Mouse (Mus musculus) cerebellum, postnatal 10 days (tissue): Measurements from ENCODE around the gene Gm21972.

Source experiments
- DNase-seq, 2 experiments: peaks; one replicate each; pipeline ENCODE4 v3.0.0; 2021; ENCODE audit warnings: mixed read lengths in 2 of 2

Gene Gm21972

DNA sequence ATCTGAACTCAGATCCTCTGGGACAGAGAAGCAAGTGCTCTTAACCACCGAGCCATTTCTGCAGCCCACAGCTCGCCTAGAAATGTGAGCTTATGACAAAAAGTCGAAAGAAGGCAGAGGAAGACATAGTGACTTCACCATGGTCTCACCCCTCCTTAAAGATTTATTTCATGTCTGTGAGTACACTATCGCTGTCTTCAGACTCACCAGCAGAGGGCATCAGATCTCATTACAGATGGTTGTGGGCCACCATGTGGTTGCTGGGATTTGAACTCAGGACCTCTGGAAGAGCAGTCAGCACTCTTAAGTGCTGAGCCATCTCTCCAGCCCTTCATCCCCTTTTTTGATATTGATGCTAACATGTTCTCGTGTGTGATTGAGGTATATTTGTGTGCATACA is 41.2 kb downstream of the Gm21972 start:
- no peak for DNase-seq

DNA sequence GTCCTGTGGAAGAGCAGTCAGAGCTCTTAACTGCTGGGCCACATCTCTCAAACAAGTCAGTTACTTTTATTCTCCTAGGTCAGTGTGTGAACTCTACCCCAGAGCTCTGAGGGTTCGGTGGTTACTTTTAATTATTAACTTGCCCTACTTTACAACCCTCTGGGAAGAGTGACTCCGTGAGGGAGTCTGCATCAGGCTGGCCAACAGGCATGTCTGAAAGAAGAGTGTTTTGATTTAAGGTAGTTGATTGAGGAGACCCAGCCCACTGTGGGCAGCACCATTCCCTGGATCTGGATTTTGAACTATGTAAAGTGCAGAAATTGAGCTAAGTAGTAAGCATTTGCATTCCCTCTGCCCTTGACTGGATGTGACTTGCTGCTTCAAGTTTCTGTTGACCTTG is 42.6 kb downstream of the Gm21972 start:
- no peak for DNase-seq

DNA sequence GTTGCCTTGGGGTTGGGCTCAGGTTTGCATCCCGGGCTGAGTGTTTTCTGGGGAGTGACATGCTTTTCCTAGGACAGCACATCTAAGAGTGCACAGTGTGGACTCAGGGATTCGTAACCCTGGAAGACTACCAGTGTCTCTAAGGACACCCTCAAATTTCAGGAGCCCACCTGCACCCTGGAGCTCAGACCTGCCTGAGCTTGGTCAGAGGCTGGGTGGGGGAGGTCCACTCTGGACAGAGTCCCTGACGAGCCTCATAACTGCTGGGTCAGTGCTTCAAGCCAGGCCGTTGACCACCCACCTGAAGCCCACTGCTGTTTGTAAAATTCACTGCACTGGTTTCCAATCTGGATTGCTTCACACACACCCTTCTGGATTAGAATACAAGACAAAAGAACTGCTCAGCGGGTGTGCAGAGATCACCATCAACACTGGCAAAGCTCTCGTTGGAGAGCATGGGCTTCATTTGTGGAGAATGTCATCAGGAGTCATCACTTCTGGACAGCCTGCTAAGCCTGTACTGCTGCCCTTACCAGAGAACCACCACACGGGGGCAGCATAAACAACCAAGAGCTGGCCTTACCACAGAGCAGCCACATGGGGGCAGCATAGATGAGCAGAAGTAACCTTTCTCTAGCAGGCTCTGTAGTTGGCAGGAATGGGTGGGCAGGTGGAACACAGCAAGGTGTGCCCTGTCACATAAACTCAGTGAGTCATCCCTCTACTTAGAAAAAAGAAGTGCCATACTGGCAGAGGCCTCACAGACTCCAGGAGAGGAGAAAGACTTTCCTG is 45.2 kb downstream of the Gm21972 start:
- DNase-seq = peak; percentile 94 to 96

DNA sequence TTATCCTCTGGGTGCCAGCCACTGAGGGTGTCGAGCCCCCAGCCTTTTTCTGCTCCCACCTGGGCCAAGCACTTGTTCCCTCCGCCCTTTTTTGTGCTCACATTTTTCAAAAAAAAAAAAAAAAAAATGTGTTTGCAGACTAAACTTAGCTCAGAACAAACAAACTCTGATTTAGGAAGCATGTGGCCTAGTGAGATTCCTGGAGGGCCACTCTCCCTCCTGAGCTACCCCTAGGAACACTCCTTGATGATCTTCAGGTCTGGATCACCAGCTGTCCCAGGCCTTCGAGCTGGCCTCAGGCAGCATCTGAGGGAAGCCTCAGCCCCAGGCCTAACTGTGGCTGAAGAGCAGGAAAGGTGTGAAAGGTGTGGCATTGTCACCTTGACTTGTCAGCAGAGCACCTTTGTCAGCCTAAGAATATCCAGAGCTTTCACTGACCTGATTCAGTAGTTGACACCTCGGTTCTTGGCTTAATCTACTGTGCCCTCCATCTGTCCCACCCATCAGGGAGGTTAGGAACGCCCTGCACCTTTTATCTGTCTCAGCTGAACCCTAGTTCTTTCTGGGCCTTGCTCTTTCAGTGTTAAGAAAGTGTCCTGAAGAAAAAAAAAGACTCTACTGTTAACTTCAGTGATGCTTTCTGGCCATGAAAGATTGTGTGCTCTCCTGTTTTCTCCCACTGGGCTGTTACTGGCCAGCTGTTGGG is 48.7 kb downstream of the Gm21972 start:
- DNase-seq = no peak

- no peak for DNase-seq
Measured at GRCm38 (mm10) chr1:86183577-86184263, 50.3 kb downstream of the Gm21972 start.

GRCm38 (mm10) chr1:86186762-86187161 is 53.3 kb downstream of the Gm21972 start:
- no peak for DNase-seq

GRCm38 (mm10) chr1:86187856-86188255 is 54.4 kb downstream of the Gm21972 start:
- DNase-seq = no peak

GRCm38 (mm10) chr1:86188271-86188670 is 54.8 kb downstream of the Gm21972 start:
- no peak for DNase-seq

DNA sequence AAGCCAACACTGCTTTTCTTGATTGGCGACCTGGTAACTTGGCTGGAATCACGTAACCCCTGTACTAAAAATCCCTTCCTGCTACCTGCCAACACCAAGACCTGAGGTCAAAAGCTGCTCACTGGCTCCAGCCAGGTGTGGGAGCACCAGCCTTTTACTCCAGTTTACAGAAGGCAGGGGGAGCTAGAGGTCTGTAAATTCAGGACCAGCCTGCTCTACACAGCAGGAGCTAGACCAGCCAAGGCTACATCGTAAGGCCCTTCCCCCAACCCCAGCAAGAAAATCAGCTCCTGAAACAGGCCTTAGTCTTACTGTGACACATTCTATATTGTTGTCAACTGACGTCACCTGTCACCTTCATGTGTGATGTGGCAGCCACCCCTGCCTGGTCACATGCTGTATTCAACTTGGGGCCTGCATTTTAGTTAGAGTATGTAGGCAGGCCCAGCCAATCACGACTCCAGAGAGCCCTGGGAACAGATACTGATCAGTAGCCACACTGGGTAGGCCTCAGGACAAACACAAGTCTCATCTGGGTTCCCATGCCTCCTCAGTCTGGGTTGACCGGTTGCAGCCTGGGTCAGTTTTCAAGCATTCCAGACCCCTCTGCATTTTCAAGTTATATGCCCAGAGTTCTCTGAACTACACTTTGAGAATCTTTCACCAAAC is 55.7 kb downstream of the Gm21972 start:
- no peak for DNase-seq

DNA sequence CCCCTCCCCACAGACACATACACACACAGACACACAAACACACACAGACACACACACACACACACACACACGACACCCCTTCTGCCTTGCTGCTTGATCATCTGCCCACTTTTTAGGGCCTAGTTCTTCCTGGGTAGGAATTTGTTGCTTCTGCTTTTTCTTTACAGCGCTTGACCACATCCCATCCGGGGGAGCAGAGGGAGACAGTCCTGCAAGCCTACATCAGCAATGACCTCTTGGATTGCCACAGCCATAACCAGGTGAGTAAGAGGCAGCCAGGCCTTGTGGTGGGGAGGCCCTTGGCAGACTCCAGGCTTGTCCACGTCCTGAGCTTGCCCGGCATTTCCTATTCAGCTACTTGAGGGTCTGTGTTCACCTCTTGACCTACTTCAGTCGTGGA is 57.4 kb downstream of the Gm21972 start:
- DNase-seq = no peak

DNA sequence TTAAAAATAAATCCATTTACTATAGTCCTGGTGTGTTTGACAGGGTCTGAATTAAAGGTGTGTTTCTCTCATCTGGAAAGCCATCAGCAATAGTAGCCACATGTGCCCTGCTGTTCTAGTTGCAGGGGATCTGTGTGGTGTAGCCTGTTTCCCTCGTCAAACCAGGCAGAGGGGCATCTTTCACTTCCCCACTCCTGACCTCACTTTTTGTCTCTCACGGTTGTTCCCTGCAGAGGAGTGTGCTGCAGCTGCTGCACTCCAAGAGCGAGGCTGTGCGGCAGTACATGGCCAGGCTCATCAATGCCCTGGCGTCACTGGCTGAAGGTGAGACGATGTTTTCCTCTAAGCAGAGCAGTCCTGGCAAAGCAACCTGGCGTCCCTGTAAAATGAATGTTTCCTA is 60.6 kb downstream of the Gm21972 start:
- DNase-seq = no peak

DNA sequence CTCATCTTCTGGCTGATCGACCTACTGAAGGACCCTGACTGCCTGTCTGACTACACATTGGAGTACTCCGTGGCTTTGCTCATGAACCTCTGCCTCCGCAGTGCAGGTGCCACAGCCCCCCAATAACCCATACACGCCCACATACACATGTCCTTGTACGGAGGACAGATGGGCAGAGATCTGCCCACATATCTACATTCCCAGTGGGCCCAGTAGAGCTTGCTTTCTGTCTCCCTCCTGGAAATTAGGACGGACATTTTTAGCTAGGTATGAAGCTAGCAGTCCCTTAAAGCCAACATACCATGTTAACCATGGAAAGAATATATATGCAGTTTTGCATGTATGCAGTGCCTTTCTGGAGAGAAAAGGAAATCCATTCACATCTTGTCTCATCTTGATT is 64.8 kb downstream of the Gm21972 start:
- no peak for DNase-seq

- peak in 1 of 2 experiments; percentile 23 for DNase-seq
Measured at GRCm38 (mm10) chr1:86199026-86199425, 65.6 kb downstream of the Gm21972 start.

- DNase-seq = no peak
Measured at GRCm38 (mm10) chr1:86201312-86201711, 67.9 kb downstream of the Gm21972 start.

DNA sequence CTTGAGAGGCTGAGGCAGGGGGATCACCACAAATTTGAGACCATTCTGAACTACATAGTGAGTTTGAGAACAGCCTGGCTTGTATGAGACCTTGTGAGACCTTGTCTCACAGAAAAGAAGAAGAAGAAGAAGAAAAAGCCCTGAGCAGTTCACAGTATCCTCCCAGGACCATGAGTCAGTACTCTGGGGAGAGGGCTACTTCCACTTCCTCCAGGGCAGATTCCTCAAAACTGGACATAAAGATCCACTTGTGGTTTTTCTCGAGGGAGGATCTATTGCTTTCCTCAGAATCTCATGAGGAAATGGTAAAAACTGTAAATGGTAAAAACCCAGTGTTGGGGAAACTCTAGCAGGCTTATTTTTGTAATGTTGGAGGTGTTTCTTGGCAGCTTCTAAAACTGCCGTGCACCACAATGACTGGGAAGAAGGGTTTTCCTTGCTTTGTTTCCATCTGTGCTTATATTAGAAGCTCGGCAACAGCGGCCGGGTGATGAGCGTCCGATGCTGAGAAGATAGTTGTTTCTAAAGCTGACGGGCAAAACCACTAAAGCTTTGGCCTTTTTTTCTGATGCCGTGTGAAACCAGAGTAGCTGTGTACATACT is 69.3 kb downstream of the Gm21972 start:
- no peak for DNase-seq

GRCm38 (mm10) chr1:86210676-86211075 is 77.2 kb downstream of the Gm21972 start:
- DNase-seq = no peak

DNA sequence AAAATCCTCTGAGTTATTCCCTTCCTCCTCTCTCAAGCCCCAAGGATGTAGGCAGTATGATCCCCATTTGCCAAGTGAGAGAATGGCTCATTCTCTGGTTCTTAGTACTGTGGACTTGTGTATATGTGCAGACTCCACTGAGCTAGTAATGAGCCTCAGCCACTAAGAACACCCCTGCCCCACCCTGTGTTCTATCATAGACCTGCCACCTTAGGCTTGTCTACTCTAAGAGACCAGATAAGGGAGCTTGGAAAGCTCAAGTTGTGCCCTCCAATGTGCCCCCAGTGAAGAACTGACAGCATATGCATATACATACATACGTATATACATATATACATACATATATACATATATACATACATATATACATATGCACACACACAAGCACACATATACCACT is 78.1 kb downstream of the Gm21972 start:
- DNase-seq = no peak
